Mouse (Mus musculus) granulocyte monocyte progenitor cell, adult 5-6 weeks (primary cell): ENCODE results near the gene Abl1. TPM values are rescaled to one million over a fixed set of nuclear protein-coding genes. Genes with fewer than 3 reads are reported as not detected.

Experiments used
- ATAC-seq: replicated peaks from 2 replicates; pipeline ENCODE4 v1.8.0; 2016; ENCODE audit warnings: mild to moderate bottlenecking, moderate TSS enrichment, inconsistent platforms; ENCODE audit not compliant: poor library complexity, severe bottlenecking
- total RNA-seq, 2 experiments: library from RNA; stranded (forward) in 1 of 2; stranded (reverse) in 1 of 2; fragments of 200-712, 200-1000 nt in 1 of 2; fragments of >200 nt in 1 of 2; fragmentation: Nextera tagmentation in 1 of 2; gene quantifications; 2 replicates each; pipeline ENCODE4 v1.2.3; 2014 to 2017

The Abl1 gene
- total RNA-seq, 2 experiments from 2014 or later = 24.5 to 65.4 TPM

DNA sequence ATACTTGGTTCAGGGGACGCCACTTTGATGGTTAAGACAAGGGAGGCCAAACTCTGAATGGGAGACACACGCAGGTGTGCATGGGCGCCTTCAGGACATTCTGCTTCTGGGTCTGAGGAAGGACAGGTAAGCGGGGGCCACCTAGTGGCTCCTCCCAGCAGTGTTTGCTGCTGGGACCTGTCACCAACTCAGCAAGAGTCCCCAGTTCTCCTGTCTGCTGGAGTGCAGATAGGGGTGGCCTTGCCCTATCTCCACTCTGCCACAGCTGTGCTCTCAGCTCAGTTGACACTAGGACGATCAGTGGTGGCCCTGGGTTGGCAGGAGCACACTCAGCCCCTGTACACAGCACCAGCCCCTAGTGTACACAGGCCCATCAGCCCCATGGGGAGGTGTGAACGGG lies 159.7 kb downstream of the Abl1 start:
- ATAC-seq = 0 out of 2 replicates have a peak, but pooled peaks have one; percentile 21

DNA sequence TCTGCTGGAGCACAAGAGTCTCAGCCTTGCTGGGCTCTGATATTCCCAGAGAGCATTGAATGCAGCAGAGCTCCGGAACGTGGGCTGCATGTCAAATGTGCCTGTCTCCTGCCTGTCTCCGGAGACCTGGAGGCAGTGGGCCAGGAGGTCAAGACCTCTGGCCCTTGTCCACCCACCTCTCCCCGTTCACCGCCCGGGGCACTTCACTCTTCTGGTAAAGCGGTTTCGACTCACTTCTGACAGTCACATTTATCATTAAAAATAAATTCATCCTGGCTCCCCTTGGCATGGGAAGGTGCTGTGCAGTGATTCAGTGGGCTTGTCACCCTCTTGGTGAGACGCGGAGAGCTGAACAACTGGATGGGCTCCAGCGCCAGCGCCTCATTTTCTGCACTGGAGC lies 162.0 kb downstream of the Abl1 start:
- no peak for ATAC-seq

Other genes with a start within 250 kb of the Abl1 start
- 148 and 162 TPM in 2 replicates for gene Ass1, start 218.2 kb upstream of the Abl1 start, total RNA-seq (2014; fragmentation: Nextera tagmentation)
- 115 and 128 TPM in 2 replicates for gene Ass1, start 218.2 kb upstream of the Abl1 start, total RNA-seq (2017)
- 26.7 and 30.2 TPM in 2 replicates for gene Fubp3, start 115.7 kb upstream of the Abl1 start, total RNA-seq (2014; fragmentation: Nextera tagmentation)
- 19.7 and 28.6 TPM in 2 replicates for gene Fubp3, start 115.7 kb upstream of the Abl1 start, total RNA-seq (2017)
- gene Prdm12, start 48.3 kb upstream of the Abl1 start, total RNA-seq (2014; fragmentation: Nextera tagmentation) = not detected in 2 replicates
- gene Prdm12, start 48.3 kb upstream of the Abl1 start, total RNA-seq (2017) = not detected in 2 replicates
- gene Exosc2, start 17.7 kb upstream of the Abl1 start, total RNA-seq (2014; fragmentation: Nextera tagmentation) = 58.1 and 68.7 TPM in 2 replicates
- 59.2 and 59.7 TPM in 2 replicates for gene Exosc2, start 17.7 kb upstream of the Abl1 start, total RNA-seq (2017)
- gene Qrfp, start 122.2 kb downstream of the Abl1 start, total RNA-seq (2014; fragmentation: Nextera tagmentation) = not detected in 2 replicates
- not detected in 2 replicates for gene Qrfp, start 122.2 kb downstream of the Abl1 start, total RNA-seq (2017)
- gene Fibcd1, start 157.6 kb downstream of the Abl1 start, total RNA-seq (2014; fragmentation: Nextera tagmentation) = not detected in 2 replicates
- gene Fibcd1, start 157.6 kb downstream of the Abl1 start, total RNA-seq (2017) = not detected in 2 replicates
- gene Lamc3, start 198.9 kb downstream of the Abl1 start, total RNA-seq (2014; fragmentation: Nextera tagmentation) = not detected in 2 replicates
- not detected in 2 replicates for gene Lamc3, start 198.9 kb downstream of the Abl1 start, total RNA-seq (2017)